Mouse (Mus musculus) neutrophil, adult 5-6 weeks (primary cell): Measurements from ENCODE around the gene Brsk1. TPM values are rescaled to one million over a fixed set of nuclear protein-coding genes. Genes with fewer than 3 reads are reported as not detected.

Experiments
- ATAC-seq: fragments of 151-379, 151-347 bp; 2 replicates; pipeline ENCODE4 v1.8.0; 2017; ENCODE audit warnings: mild to moderate bottlenecking, moderate TSS enrichment; ENCODE audit not compliant: insufficient number of reproducible peaks, poor library complexity, low FRiP score, severe bottlenecking; ENCODE audit errors: extremely low read depth
- total RNA-seq: library from RNA; stranded (forward); fragments of 200-1000 nt; gene quantifications from 2 replicates; pipeline ENCODE4 v1.2.3, GENCODE M21; 2017

The Brsk1 gene
- total RNA-seq, 1 experiment from 2014 or later: not detected

- peak; percentile 47; the same call in 1 of the 2 replicates for ATAC-seq
These were observed 62.6 kb downstream of the Brsk1 start, which contains the start of gene Cox6b2 for GRCm38 (mm10) chr7:4752821-4753570. TSS of gene Cox6b2 (minus strand) at chr7:4753094.

GRCm38 (mm10) chr7:4759670-4760069, 69.3 kb downstream of the Brsk1 start:
- ATAC-seq: no peak

GRCm38 (mm10) chr7:4764946-4765710, 74.7 kb downstream of the Brsk1 start:
- ATAC-seq: no peak

Other genes with a start within 250 kb of the Brsk1 start
- 7.6 and 10.8 TPM in 2 replicates for gene Rdh13, start 245.0 kb upstream of the Brsk1 start, total RNA-seq
- 58.8 and 64.3 TPM in 2 replicates for gene Eps8l1, start 229.9 kb upstream of the Brsk1 start, total RNA-seq
- 297 and 336 TPM in 2 replicates for gene Ppp1r12c, start 188.9 kb upstream of the Brsk1 start, total RNA-seq
- gene Tnnt1, start 174.2 kb upstream of the Brsk1 start, total RNA-seq: not detected in 2 replicates
- gene Tnni3, start 166.4 kb upstream of the Brsk1 start, total RNA-seq: 0.58 TPM in 1 of 2 replicates, not detected in the other
- gene Dnaaf3, start 158.2 kb upstream of the Brsk1 start, total RNA-seq: 0.12 and 0.74 TPM in 2 replicates
- gene Syt5, start 143.1 kb upstream of the Brsk1 start, total RNA-seq: not detected in 2 replicates
- gene Ptprh, start 86.6 kb upstream of the Brsk1 start, total RNA-seq: 0.25 TPM in 1 of 2 replicates, not detected in the other
- gene Tmem86b, start 59.2 kb upstream of the Brsk1 start, total RNA-seq: 44.9 and 56.3 TPM in 2 replicates
- 163 and 174 TPM in 2 replicates for gene Ppp6r1, start 31.6 kb upstream of the Brsk1 start, total RNA-seq
- gene Hspbp1, start 5.5 kb upstream of the Brsk1 start, total RNA-seq: 10.5 and 17.3 TPM in 2 replicates
- 0.35 and 0.37 TPM in 2 replicates for gene Tmem150b, start 34.6 kb downstream of the Brsk1 start, total RNA-seq
- gene Kmt5c, start 49.5 kb downstream of the Brsk1 start, total RNA-seq: 77.0 and 85.7 TPM in 2 replicates
- gene Cox6b2, start 62.5 kb downstream of the Brsk1 start, total RNA-seq: not detected in 2 replicates
- not detected in 2 replicates for gene Fam71e2, start 80.7 kb downstream of the Brsk1 start, total RNA-seq
- not detected in 2 replicates for gene Il11, start 92.3 kb downstream of the Brsk1 start, total RNA-seq
- not detected in 2 replicates for gene Tmem190, start 92.3 kb downstream of the Brsk1 start, total RNA-seq
- 1.1 and 2.2 TPM in 2 replicates for gene Tmem238, start 99.1 kb downstream of the Brsk1 start, total RNA-seq
- gene Rpl28, start 102.3 kb downstream of the Brsk1 start, total RNA-seq: 325 and 398 TPM in 2 replicates
- gene Ube2s, start 122.0 kb downstream of the Brsk1 start, total RNA-seq: 94.5 and 103 TPM in 2 replicates
- gene Shisa7, start 154.1 kb downstream of the Brsk1 start, total RNA-seq: not detected in 2 replicates
- 11.3 and 12.2 TPM in 2 replicates for gene Isoc2b, start 179.7 kb downstream of the Brsk1 start, total RNA-seq
- 4.0 and 4.2 TPM in 2 replicates for gene Isoc2a, start 186.5 kb downstream of the Brsk1 start, total RNA-seq
- not detected in 2 replicates for gene Gm36210, start 215.9 kb downstream of the Brsk1 start, total RNA-seq
- 6.0 and 7.2 TPM in 2 replicates for gene Zfp628, start 224.6 kb downstream of the Brsk1 start, total RNA-seq
- gene Nat14, start 231.4 kb downstream of the Brsk1 start, total RNA-seq: 1.2 and 2.2 TPM in 2 replicates
- 0.47 and 1.4 TPM in 2 replicates for gene Ssc5d, start 235.2 kb downstream of the Brsk1 start, total RNA-seq